Mouse (Mus musculus) inflammation-experienced regulatory T-cells, adult 16 weeks (primary cell): Measurements from ENCODE around the gene Ap2s1. TPM values are rescaled to one million over a fixed set of nuclear protein-coding genes. Genes with fewer than 3 reads are reported as not detected.

Source experiments
- polyA plus RNA-seq: library from polyadenylated mRNA; unstranded; fragments of 100-300 nt; shearing (Covaris generic); gene quantifications from one replicate; pipeline ENCODE4 v1.2.1, GENCODE M21; 2017

Ap2s1 gene
- 207 TPM for polyA plus RNA-seq

DNA sequence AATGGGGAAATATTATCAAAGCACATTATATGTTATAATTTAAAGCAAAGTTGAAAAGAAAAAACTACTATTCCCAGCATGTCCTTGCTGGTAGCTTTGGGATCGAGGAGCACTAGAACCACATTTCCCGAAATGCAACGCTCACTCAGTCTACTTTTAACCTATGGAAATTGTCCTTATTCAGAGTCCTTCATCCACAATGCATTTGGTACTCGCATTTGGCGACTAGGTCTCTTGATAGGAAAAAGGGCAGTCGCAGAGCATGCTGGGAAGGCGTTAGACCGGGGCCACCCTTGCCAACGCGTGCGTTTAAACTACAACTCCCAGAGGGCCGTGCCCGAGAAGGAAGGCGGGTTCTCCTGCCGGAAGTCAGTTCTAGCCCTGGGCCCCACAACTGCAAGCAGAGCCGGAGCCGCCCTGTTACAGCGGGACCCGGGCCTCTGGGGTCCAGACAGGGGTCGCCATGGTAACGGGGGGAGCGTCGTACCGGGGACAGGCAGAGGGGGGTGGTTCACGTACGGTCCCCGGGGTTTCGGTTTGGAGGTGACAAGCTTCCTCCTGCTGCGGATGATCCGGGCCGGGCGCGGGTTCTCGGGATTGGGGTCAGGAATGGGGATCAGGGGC, at the start of gene Ap2s1:
Gene Ap2s1 (plus strand): TSS at position 338 of the 624 bp plus-strand sequence.

GRCm38 (mm10) chr7:16721629-16722028, 16.6 kb upstream of the Ap2s1 start, which contains the start of gene Ceacam9:
Gene Ceacam9 (plus strand): TSS chr7:16721929.

DNA sequence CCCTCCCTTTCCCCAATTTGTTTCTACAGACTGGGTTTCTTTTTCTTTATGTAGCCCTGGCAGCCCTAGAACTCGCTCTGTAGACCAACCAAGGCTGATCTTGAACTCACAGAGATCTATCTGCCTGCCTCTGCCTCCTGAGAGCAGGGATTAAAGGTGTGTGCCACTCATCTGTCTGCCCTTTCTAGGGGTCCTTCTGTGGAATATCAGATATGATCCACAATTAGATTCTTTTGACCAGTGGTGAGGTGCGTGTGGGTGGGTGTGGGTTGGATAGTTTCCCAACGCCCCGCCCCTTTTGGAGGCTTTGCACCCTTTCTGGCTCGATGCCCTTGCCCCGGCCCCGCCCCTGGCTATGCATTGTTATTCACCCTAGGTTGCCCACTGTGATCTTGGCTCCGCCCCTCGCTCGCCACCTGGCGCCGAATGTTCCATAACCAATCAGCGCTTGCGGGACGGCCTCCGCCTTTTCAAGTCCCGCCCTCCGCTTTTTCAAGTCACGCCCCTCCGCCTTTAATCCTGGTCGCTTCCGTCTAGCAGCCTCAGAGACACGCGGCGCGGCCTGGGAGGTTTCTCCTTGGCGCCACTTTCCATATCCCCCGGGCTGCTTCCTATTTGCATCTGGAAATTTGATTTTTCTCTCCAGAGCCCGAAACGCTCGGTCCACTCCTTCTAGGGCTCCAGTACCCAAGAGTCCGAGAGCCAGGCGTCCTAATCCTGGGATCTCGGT, 42.8 kb downstream of the Ap2s1 start, which contains the start of gene Slc1a5:
Gene Slc1a5 (plus strand): TSS at position 516 of the 730 bp plus-strand sequence.

Other genes starting within 250 kb of the Ap2s1 start
- 4.8 TPM for gene Arhgap35, start 123.4 kb upstream of the Ap2s1 start, polyA plus RNA-seq
- 1.7 TPM for gene Ceacam15, start 62.7 kb upstream of the Ap2s1 start, polyA plus RNA-seq
- not detected for gene Ceacam9, start 16.5 kb upstream of the Ap2s1 start, polyA plus RNA-seq
- gene Slc1a5, start 42.9 kb downstream of the Ap2s1 start, polyA plus RNA-seq: 99.6 TPM
- gene Strn4, start 77.5 kb downstream of the Ap2s1 start, polyA plus RNA-seq: 25.3 TPM
- gene Fkrp, start 78.3 kb downstream of the Ap2s1 start, polyA plus RNA-seq: 6.5 TPM
- 242 TPM for gene Prkd2, start 104.5 kb downstream of the Ap2s1 start, polyA plus RNA-seq
- gene Dact3, start 136.9 kb downstream of the Ap2s1 start, polyA plus RNA-seq: not detected
- gene Gng8, start 153.4 kb downstream of the Ap2s1 start, polyA plus RNA-seq: not detected
- gene Ptgir, start 168.1 kb downstream of the Ap2s1 start, polyA plus RNA-seq: 8.3 TPM
- 71.9 TPM for gene Calm3, start 185.7 kb downstream of the Ap2s1 start, polyA plus RNA-seq
- not detected for gene Pnmal2, start 206.3 kb downstream of the Ap2s1 start, polyA plus RNA-seq
- gene Pnmal1, start 221.3 kb downstream of the Ap2s1 start, polyA plus RNA-seq: not detected
- 5.4 TPM for gene Gm42372, start 244.7 kb downstream of the Ap2s1 start, polyA plus RNA-seq